Mouse (Mus musculus): ENCODE measurements around the gene Orm3. TPM values are rescaled to one million over a fixed set of nuclear protein-coding genes. Genes with fewer than 3 reads are reported as not detected.

The Orm3 gene
- polyA plus RNA-seq (2014; fragmentation: Illumina TruSeq; extraction: RNeasy Lipid Tissue Mini Kit (QIAGEN cat#74804); ENCODE audit: low read depth, low replicate concordance): not detected

DNA sequence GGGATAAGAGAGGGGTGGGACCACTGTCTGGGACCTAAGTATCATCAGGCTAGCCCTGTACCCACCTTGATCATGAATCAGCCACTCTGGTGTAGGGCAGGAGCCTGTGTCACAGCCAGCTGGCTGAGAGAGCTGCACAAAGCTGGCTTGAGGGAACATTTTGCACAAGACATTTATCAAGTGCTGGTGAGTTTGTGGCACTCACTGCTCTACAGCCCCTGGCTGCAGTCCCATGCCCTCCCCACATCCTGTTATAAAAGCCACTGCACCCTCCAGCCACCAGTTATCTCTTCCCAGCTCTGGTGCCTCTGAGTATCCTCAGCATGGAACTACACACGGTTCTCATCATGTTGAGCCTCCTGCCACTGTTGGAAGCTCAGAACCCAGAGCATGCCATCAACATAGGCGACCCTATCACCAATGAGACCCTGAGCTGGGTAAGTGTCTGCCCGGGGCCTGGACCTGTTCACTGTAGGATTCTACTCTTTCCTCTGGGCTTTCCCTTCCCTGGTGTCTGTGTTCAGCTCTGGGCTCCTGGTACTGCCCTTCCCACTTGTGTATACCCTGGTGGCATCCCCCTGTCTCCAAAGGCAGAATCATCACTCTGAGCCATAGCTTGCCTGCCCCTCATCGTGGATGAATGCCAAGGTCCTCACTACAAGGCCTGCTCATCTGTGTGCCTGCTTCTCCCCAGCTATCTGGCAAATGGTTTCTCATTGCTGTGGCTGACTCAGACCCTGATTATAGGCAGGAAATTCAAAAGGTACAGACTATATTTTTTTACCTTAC lies at the start of gene Orm3:
TSS of gene Orm3 (plus strand) at position 286 of the 789 bp plus-strand sequence.

GRCm38 (mm10) chr4:63344295-63344694 lies 11.7 kb upstream of the Orm3 start, which contains the start of gene Orm1:
Gene Orm1, plus strand, starts transcription at chr4:63344560.

DNA sequence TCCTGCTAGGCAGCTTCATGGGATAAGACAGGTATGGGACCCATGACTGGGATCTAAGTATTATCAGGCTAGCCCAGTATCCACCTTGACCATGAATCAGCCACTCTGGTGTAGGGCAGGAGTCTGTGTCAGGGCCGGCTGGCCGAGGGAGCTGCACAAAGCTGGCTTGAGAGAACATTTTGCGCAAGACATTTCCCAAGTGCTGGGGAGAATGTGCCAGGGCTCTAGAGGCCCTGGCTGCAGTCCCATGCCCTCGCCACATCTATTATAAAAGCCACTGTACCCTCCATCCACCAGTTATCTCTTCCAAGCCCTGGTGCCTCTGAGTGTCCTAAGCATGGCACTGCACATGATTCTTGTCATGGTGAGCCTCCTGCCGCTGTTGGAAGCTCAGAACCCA lies 6.2 kb downstream of the Orm3 start, which contains the start of gene Orm2:
TSS of gene Orm2 (plus strand) at position 300 of the 400 bp plus-strand sequence.

GRCm38 (mm10) chr4:63403040-63403959 lies 47.3 kb downstream of the Orm3 start, which contains the start of gene Akna:
Gene Akna, minus strand, starts transcription at chr4:63403354.

Other genes starting within 250 kb of the Orm3 start
- not detected for gene Ambp, start 201.4 kb upstream of the Orm3 start, polyA plus RNA-seq (2014; fragmentation: Illumina TruSeq; extraction: RNeasy Lipid Tissue Mini Kit (QIAGEN cat#74804); ENCODE audit: low read depth, low replicate concordance)
- gene Kif12, start 184.0 kb upstream of the Orm3 start, polyA plus RNA-seq (2014; fragmentation: Illumina TruSeq; extraction: RNeasy Lipid Tissue Mini Kit (QIAGEN cat#74804); ENCODE audit: low read depth, low replicate concordance): 0.28 TPM
- 2.7 TPM for gene Col27a1, start 142.2 kb upstream of the Orm3 start, polyA plus RNA-seq (2014; fragmentation: Illumina TruSeq; extraction: RNeasy Lipid Tissue Mini Kit (QIAGEN cat#74804); ENCODE audit: low read depth, low replicate concordance)
- 2.0 TPM for gene Orm1, start 11.6 kb upstream of the Orm3 start, polyA plus RNA-seq (2014; fragmentation: Illumina TruSeq; extraction: RNeasy Lipid Tissue Mini Kit (QIAGEN cat#74804); ENCODE audit: low read depth, low replicate concordance)
- not detected for gene Orm2, start 6.3 kb downstream of the Orm3 start, polyA plus RNA-seq (2014; fragmentation: Illumina TruSeq; extraction: RNeasy Lipid Tissue Mini Kit (QIAGEN cat#74804); ENCODE audit: low read depth, low replicate concordance)
- 0.50 TPM for gene Akna, start 47.2 kb downstream of the Orm3 start, polyA plus RNA-seq (2014; fragmentation: Illumina TruSeq; extraction: RNeasy Lipid Tissue Mini Kit (QIAGEN cat#74804); ENCODE audit: low read depth, low replicate concordance)
- gene Whrn, start 139.8 kb downstream of the Orm3 start, polyA plus RNA-seq (2014; fragmentation: Illumina TruSeq; extraction: RNeasy Lipid Tissue Mini Kit (QIAGEN cat#74804); ENCODE audit: low read depth, low replicate concordance): 1.6 TPM
- gene Atp6v1g1, start 188.6 kb downstream of the Orm3 start, polyA plus RNA-seq (2014; fragmentation: Illumina TruSeq; extraction: RNeasy Lipid Tissue Mini Kit (QIAGEN cat#74804); ENCODE audit: low read depth, low replicate concordance): 280 TPM
- gene Tmem268, start 202.6 kb downstream of the Orm3 start, polyA plus RNA-seq (2014; fragmentation: Illumina TruSeq; extraction: RNeasy Lipid Tissue Mini Kit (QIAGEN cat#74804); ENCODE audit: low read depth, low replicate concordance): 15.5 TPM
- not detected for gene Gm11213, start 249.1 kb downstream of the Orm3 start, polyA plus RNA-seq (2014; fragmentation: Illumina TruSeq; extraction: RNeasy Lipid Tissue Mini Kit (QIAGEN cat#74804); ENCODE audit: low read depth, low replicate concordance)